Mouse (Mus musculus) intestine, embryonic 16.5 days (tissue): Measurements from ENCODE around the gene Oprl1. TPM values are rescaled to one million over a fixed set of nuclear protein-coding genes. Genes with fewer than 3 reads are reported as not detected.

Source experiments
- ATAC-seq: fragments of 200-750 bp; cut with Nextera tagmentation; 2 replicates; pipeline ENCODE4 v1.8.0; 2017; ENCODE audit warnings: moderate TSS enrichment, moderate library complexity
- H3K27ac ChIP-seq: fragments of 300-500 bp; sonication (generic); 2 replicates; pipeline ENCODE4 v1.5.1; 2014; ENCODE audit warnings: mild to moderate bottlenecking, low read length
- H3K27me3 ChIP-seq: fragments of 300-500 bp; sonication (generic); replicated peaks from 2 replicates; pipeline ENCODE4 v1.6.1; 2014; ENCODE audit warnings: low read length, control low read depth, mixed read lengths; ENCODE audit not compliant: control insufficient read depth, insufficient read depth
- H3K36me3 ChIP-seq: fragments of 300-500 bp; sonication (generic); 2 replicates; pipeline ENCODE4 v1.6.1; 2014; ENCODE audit warnings: low read length, control low read depth; ENCODE audit not compliant: control insufficient read depth, insufficient read depth
- H3K4me1 ChIP-seq: fragments of 300-500 bp; sonication (generic); 2 replicates; pipeline ENCODE4 v1.6.1; 2014; ENCODE audit warnings: low read length, control low read depth, mixed read lengths; ENCODE audit not compliant: control insufficient read depth, insufficient read depth
- H3K4me2 ChIP-seq: fragments of 300-500 bp; sonication (generic); 2 replicates; pipeline ENCODE4 v1.6.1; 2014; ENCODE audit warnings: low read depth, low read length, control low read depth
- H3K4me3 ChIP-seq: fragments of 300-500 bp; sonication (generic); 2 replicates; pipeline ENCODE4 v1.5.1; 2014; ENCODE audit warnings: mild to moderate bottlenecking, low read length
- H3K9ac ChIP-seq: fragments of 300-500 bp; sonication (generic); 2 replicates; pipeline ENCODE4 v1.6.1; 2014; ENCODE audit warnings: low read depth, low read length
- H3K9me3 ChIP-seq: fragments of 300-500 bp; sonication (generic); 2 replicates; pipeline ENCODE4 v1.6.1; 2016; ENCODE audit warnings: low read length, control low read depth; ENCODE audit not compliant: control insufficient read depth
- WGBS: fragments of 180-500 bp; shearing (Covaris S2); extraction: QIAGEN DNeasy Blood & Tissue Kit; methylation state at CpG from one replicate; pipeline ENCODE4 v1.1.7; 2014; 5-methylcytosine and 5-hydroxymethylcytosine counted together
- polyA plus RNA-seq: library from polyadenylated mRNA; unstranded; fragments of >200 nt; fragmentation: Nextera tagmentation; extraction: Ambion mirVana; gene quantifications from 2 replicates; pipeline ENCODE4 v1.2.1, GENCODE M21; 2015

Gene Oprl1
- polyA plus RNA-seq, 1 experiment from 2014 or later: 1.7 TPM

DNA sequence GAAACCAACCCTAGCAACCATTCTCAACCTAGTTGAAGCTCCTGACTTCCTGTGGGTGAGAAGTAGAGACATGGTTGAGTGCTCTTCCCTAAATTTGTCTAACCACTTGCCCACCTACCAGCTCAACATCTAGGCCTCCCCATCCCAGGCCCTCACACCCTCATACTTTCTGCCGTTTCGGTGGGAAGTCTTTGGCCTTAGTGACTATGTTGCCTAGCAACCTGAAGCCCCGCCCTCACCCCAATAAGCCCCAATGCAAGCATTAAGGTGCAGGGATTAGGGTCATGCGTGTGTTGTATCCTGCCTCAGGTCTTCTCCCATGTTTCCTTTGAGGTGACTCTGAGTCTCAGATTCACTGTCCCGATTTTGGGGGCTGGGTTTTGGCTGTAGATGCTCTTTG, 16.6 kb upstream of the Oprl1 start, which contains the start of gene Lkaaear1:
Gene Lkaaear1 (minus strand): TSS at position 202 of the 400 bp plus-strand sequence.
- WGBS: 39% methylated on average over 5 of the region's 5 CpGs
- no peaks in the 10 kb centered on the region for H3K9me3 ChIP-seq
- no peak for ATAC-seq
- no peak within 1 kb of the TSS for H3K27ac ChIP-seq
- H3K27me3 ChIP-seq: no peaks in the 10 kb centered on the region
- H3K36me3 ChIP-seq: no peaks in the 10 kb centered on the region
- no peak within 1 kb of the TSS for H3K4me3 ChIP-seq
- H3K9ac ChIP-seq: no peak within 1 kb of the TSS
- peaks cover 5% of the 10 kb centered on the region for H3K4me1 ChIP-seq
- no peak within 1 kb of the TSS for H3K4me2 ChIP-seq

DNA sequence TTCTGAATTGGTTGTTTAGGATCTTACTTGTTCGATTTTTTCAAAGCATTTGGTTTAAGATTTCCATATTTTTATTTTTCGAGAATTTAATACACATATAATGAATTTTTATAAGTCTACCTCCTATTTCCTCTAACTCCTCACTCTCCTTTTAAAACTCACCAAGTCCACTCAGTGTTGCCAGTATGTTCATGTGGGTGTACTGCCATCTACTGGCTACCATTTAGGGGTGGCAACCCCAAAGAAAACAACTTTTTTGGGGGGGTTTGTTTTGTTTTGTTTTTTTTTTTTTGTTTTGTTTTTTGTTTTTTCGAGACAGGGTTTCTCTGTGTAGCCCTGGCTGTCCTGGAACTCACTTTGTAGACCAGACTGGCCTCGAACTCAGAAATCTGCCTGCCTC, 8.1 kb upstream of the Oprl1 start:
- Histone ChIP-seq H3K4me3 (no peak overlapping the region), H3K9me3 (no peaks in the 10 kb centered on the region), H3K9ac (no peak overlapping the region), H3K27me3 (no peaks in the 10 kb centered on the region), H3K4me2 (no peak overlapping the region), H3K27ac (no peak overlapping the region), H3K4me1 (no peaks in the 10 kb centered on the region), H3K36me3 (no peaks in the 10 kb centered on the region)
- WGBS: 45% methylated on average over 4 of the region's 4 CpGs
- no peak for ATAC-seq

DNA sequence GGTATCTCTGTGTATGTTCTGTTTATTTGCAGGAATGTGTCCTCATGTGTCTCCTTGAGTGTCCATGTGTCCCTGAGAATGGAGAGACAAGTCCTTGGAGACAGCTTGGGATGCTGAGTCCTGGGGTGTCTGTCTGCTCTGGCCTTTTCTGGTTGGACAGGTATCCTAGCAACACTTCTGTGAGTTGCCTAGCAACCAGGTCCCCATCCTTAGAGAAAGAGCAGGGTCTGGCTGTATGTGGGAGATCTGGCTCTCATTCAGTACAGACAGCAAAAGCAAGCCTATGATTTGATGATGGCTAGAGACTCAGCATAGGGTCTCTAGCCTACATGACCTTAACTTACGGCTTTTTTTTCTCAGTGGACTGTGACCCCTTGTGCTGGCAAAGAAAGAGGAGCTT, 1.1 kb upstream of the Oprl1 start:
- Histone ChIP-seq H3K4me1 (no peaks in the 10 kb centered on the region), H3K9ac (no peak overlapping the region), H3K27ac (no peak overlapping the region), H3K27me3 (no peaks in the 10 kb centered on the region), H3K36me3 (no peaks in the 10 kb centered on the region), H3K9me3 (no peaks in the 10 kb centered on the region), H3K4me2 (no peak overlapping the region), H3K4me3 (no peak overlapping the region)
- 70% methylated on average over 1 of the region's 1 CpGs for WGBS
- no peak for ATAC-seq

DNA sequence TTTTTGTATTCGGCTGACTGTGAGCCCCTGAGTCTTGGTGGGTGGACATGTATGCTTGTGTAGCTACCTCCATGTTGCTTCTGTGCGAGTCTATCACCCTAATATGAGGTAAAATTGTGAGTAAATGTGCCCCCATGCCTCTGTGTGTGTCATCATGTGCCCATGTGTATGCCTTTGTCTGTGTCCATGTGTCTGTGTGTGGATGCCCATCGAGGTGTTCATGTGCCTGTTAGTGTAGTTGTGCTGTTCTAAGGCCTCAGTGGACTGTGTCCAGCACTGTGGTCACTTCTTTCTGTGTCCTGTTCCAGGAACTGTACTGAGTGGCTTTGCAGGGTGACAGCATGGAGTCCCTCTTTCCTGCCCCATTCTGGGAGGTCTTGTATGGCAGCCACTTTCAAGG, 566 bp downstream of the Oprl1 start:
- H3K9ac ChIP-seq: no peak overlapping the region
- no peaks in the 10 kb centered on the region for H3K4me1 ChIP-seq
- H3K36me3 ChIP-seq: no peaks in the 10 kb centered on the region
- no peak overlapping the region for H3K4me3 ChIP-seq
- no peak overlapping the region for H3K27ac ChIP-seq
- 71% methylated on average over 3 of the region's 3 CpGs for WGBS
- H3K9me3 ChIP-seq: no peaks in the 10 kb centered on the region
- H3K27me3 ChIP-seq: no peaks in the 10 kb centered on the region
- no peak overlapping the region for H3K4me2 ChIP-seq
- ATAC-seq: no peak

DNA sequence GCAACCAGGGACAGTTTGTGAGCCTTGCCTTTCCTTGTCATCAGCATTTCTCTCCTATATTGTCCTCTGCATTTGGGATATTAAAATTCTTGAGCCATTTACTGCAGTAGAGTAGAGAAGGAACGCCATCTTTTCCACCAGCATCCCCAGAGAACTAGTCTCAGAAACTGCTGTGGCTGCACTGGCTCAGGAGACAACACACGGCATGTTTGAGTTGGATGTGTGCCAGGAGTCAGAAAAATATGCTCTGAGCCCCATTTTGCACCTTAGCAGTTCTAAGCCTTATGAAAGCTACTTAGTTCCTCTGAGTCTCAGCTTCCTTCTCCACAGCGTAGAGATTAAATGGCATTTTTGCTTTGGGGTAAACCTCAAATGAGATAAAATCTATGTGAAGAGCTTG, 2.2 kb downstream of the Oprl1 start:
- Histone ChIP-seq H3K27me3 (no peaks in the 10 kb centered on the region), H3K4me3 (no peak overlapping the region), H3K36me3 (no peaks in the 10 kb centered on the region), H3K27ac (no peak overlapping the region), H3K4me2 (no peak overlapping the region), H3K9me3 (no peaks in the 10 kb centered on the region), H3K9ac (no peak overlapping the region), H3K4me1 (no peaks in the 10 kb centered on the region)
- no peak for ATAC-seq
- WGBS: 52% methylated on average over 3 of the region's 3 CpGs

DNA sequence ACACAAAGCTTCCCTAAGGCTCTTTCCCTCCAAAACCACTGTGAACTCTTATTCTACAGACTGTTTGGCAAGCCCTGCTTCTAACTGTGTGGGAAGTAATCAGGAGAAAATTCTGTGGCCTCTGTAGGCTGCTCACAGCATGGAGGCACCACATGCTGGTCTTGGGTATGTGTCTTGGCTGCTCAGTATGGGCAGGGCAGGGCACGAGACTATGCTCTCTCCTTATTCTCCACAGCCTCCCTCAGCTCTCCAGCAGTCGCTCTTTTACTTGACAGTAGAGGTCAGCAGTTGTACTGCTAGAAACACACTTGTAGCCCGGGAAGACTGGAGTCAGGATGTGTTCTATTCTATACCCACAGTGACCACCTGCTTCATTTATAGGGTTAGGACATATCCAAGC, 5.2 kb downstream of the Oprl1 start:
- H3K9ac ChIP-seq: no peak overlapping the region
- H3K27me3 ChIP-seq: no peaks in the 10 kb centered on the region
- H3K4me3 ChIP-seq: no peak overlapping the region
- H3K4me1 ChIP-seq: no peaks in the 10 kb centered on the region
- no peak overlapping the region for H3K27ac ChIP-seq
- ATAC-seq: no peak
- H3K36me3 ChIP-seq: no peaks in the 10 kb centered on the region
- 34% methylated on average over 3 of the region's 3 CpGs for WGBS
- H3K4me2 ChIP-seq: no peak overlapping the region
- H3K9me3 ChIP-seq: no peaks in the 10 kb centered on the region

DNA sequence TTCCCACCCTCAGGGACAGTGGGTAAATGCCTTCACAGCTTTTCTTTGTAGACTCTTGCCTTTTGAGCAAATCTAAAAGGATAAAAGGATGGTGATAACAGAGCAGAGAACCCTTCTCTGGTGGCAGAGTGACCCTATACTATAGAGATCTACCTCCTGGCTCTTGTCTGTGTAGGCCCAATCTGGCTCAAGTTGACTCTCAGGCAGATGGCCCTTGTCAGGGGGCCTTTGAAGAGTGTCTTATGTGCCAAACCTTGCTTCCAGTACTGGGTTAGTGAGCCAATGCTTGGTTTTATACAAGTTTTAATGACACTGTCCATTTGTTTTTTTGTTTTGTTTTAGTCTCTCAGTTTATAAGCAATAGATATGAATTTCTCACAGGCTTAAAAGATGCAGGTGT, 6.4 kb downstream of the Oprl1 start:
- Histone ChIP-seq H3K9me3 (no peaks in the 10 kb centered on the region), H3K27ac (no peak overlapping the region), H3K4me1 (no peaks in the 10 kb centered on the region), H3K4me2 (no peak overlapping the region), H3K27me3 (no peaks in the 10 kb centered on the region), H3K36me3 (no peaks in the 10 kb centered on the region), H3K9ac (no peak overlapping the region), H3K4me3 (no peak overlapping the region)
- no peak for ATAC-seq

DNA sequence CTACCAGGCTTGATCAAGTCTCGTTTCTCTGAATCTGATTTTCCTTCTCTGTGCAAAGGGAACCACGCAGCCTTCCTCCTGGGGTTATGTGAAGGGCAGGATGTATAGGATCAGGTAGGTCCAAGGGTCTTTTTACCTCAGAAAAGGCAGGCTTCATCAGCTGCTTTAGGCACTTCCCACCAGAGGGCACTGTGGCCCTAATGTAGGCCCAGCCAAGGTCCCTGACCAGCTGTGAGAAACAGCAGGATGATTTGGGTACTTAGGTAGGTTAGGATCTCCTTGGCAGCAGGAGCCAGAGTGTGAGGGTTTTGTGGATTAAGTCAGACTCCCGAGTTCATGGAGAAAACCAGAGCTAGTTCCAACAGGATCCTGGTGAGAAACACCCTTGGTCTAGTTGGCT, 7.4 kb downstream of the Oprl1 start:
- no peak overlapping the region for H3K9ac ChIP-seq
- no peak overlapping the region for H3K4me3 ChIP-seq
- 14% methylated on average over 3 of the region's 3 CpGs for WGBS
- no peaks in the 10 kb centered on the region for H3K36me3 ChIP-seq
- H3K4me1 ChIP-seq: no peaks in the 10 kb centered on the region
- no peak overlapping the region for H3K27ac ChIP-seq
- H3K27me3 ChIP-seq: no peaks in the 10 kb centered on the region
- H3K9me3 ChIP-seq: no peaks in the 10 kb centered on the region
- peak; percentile 31; the same call in 1 of the 2 replicates for ATAC-seq
- no peak overlapping the region for H3K4me2 ChIP-seq

DNA sequence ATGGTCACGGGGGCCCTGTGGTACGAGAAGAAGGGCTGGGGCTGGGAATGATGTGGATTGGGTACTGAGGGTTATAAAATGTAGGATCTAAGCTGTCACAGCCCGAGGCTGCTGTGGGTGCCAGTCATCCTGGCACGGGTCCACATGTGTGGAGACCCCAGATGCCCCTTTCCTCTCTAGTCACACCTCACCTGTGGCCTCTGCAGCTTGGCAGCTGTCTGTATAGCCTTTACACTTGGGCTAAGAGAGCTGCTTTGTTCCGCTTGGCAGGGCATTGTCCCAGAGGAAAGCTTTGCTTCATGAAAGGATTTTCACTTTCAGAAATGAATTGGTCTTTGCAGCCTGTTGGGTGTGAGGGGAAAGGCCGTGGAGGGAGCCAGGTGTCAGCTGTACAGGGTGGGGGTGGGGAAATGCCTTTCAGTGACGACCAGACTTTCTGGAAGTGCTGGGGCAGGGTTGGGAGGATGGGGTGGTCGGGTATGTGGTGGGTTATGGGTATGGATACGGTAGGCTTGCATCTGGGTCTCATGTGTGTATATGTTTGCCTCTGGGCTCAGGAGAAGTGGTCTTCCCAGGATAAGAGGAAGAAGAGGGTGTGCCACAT, 12.9 kb downstream of the Oprl1 start:
- H3K9ac ChIP-seq: no peak overlapping the region
- no peak for ATAC-seq
- no peaks in the 10 kb centered on the region for H3K4me1 ChIP-seq
- H3K27ac ChIP-seq: no peak overlapping the region
- no peaks in the 10 kb centered on the region for H3K27me3 ChIP-seq
- H3K4me3 ChIP-seq: no peak overlapping the region
- H3K36me3 ChIP-seq: no peaks in the 10 kb centered on the region
- no peaks in the 10 kb centered on the region for H3K9me3 ChIP-seq
- WGBS: 46% methylated on average over 9 of the region's 9 CpGs
- no peak overlapping the region for H3K4me2 ChIP-seq

DNA sequence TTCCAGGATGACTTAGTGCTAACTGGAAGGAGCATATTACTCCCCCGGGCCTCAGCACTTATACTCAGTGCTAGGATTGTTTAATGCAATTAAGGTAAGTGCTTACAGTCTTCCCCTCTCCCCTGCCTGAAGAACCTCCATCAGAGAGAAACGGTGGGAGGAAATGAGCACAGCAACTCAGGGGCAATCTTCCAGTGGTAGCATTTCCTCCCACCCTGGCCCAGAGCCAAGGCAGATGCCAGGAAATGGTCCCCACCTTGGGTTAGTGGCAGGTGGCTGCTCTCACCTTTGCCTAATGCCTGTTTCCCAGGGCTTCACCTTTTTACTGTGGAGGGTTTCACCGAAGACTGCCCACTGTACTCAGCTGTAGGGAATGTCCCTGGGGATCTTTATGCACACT, 15.2 kb downstream of the Oprl1 start:
- WGBS: 61% methylated on average over 3 of the region's 3 CpGs
- Histone ChIP-seq H3K4me1 (no peaks in the 10 kb centered on the region), H3K27ac (no peak overlapping the region)

More for the DNA sequence above, 15.2 kb downstream of the Oprl1 start:
- ATAC-seq: no peak
- no peak overlapping the region for H3K4me3 ChIP-seq
- H3K27me3 ChIP-seq: no peaks in the 10 kb centered on the region
- no peaks in the 10 kb centered on the region for H3K36me3 ChIP-seq
- no peak overlapping the region for H3K4me2 ChIP-seq
- no peak overlapping the region for H3K9ac ChIP-seq
- H3K9me3 ChIP-seq: no peaks in the 10 kb centered on the region
